Mouse (Mus musculus) kidney, postnatal 0 days (tissue): Measurements from ENCODE around the gene Slc9a8. TPM values are rescaled to one million over a fixed set of nuclear protein-coding genes. Genes with fewer than 3 reads are reported as not detected.

Experiments used
- ATAC-seq: fragments of 200-750 bp; cut with Nextera tagmentation; replicated peaks from 2 replicates; pipeline ENCODE4 v1.8.0; 2017; ENCODE audit warnings: low read depth, moderate number of reproducible peaks, moderate TSS enrichment, moderate library complexity; ENCODE audit not compliant: low FRiP score
- DNase-seq: peaks from one replicate; pipeline ENCODE4 v3.0.0-alpha.2; 2016; ENCODE audit warnings: low spot score
- H3K27ac ChIP-seq: fragments of 300-500 bp; sonication (generic); 2 replicates; pipeline ENCODE4 v1.5.1; 2014; ENCODE audit warnings: mild to moderate bottlenecking
- H3K27me3 ChIP-seq: fragments of 300-500 bp; sonication (generic); 2 replicates; pipeline ENCODE4 v1.6.1; 2014; ENCODE audit warnings: low read length, mixed read lengths; ENCODE audit not compliant: insufficient read depth
- H3K36me3 ChIP-seq: fragments of 300-500 bp; sonication (generic); 2 replicates; pipeline ENCODE4 v1.6.1; 2014; ENCODE audit warnings: low read length, mixed read lengths; ENCODE audit not compliant: insufficient read depth
- H3K4me1 ChIP-seq: fragments of 300-500 bp; sonication (generic); replicated peaks from 2 replicates; pipeline ENCODE4 v1.6.1; 2014; ENCODE audit warnings: antibody characterized with exemption, low read length, mixed read lengths; ENCODE audit not compliant: insufficient read depth
- H3K4me2 ChIP-seq: fragments of 300-500 bp; sonication (generic); 2 replicates; pipeline ENCODE4 v1.6.1; 2014; ENCODE audit warnings: mild to moderate bottlenecking, low read length, moderate library complexity, mixed read lengths
- H3K4me3 ChIP-seq: fragments of 300-500 bp; sonication (generic); replicated peaks from 2 replicates; pipeline ENCODE4 v1.5.1; 2014; ENCODE audit warnings: low read depth, low read length
- H3K9ac ChIP-seq: fragments of 300-500 bp; sonication (generic); 2 replicates; pipeline ENCODE4 v1.6.1; 2014; ENCODE audit warnings: low read depth, low read length
- H3K9me3 ChIP-seq: fragments of 300-500 bp; sonication (generic); replicated peaks from 2 replicates; pipeline ENCODE4 v1.6.1; 2016; ENCODE audit warnings: low read length, inconsistent platforms, mixed read lengths
- CTCF ChIP-seq: IDR thresholded peaks from 2 replicates; pipeline ENCODE4 v1.5.1; 2016; ENCODE audit warnings: antibody characterized with exemption, low read depth, mild to moderate bottlenecking, moderate library complexity
- WGBS: fragments of 180-500 bp; shearing (Covaris S2); extraction: QIAGEN DNeasy Blood & Tissue Kit; methylation state at CpG from one replicate; pipeline ENCODE4 v1.1.7; 2014; 5-methylcytosine and 5-hydroxymethylcytosine counted together
- polyA plus RNA-seq: library from polyadenylated mRNA; unstranded; fragments of >200 nt; fragmentation: Nextera tagmentation; extraction: Ambion mirVana; gene quantifications from 2 replicates; pipeline ENCODE4 v1.2.1, GENCODE M21; 2015

The Slc9a8 gene
- polyA plus RNA-seq, 1 experiment from 2014 or later, result 14.2 TPM

DNA sequence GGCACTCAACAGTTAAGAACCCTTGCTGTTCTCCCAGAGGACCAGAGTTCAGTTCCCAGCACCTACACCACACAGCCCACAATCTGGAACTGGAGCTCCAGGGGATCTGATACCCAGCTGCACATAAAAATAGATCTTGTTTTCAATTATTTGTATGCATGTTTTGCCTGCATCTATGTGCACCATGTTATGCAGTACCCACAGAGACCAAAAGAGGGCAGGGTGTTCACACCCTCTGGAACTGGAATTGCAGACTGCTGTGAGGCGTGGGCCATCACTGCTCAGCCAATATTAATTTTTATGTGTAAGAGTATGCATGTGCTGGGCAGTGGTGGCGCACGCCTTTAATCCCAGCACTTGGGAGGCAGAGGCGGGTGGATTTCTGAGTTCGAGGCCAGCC is 75.8 kb downstream of the Slc9a8 start:
- no peak overlapping the region for H3K4me2 ChIP-seq
- peak; percentile 73 for TF ChIP-seq CTCF
- no peak overlapping the region for H3K9ac ChIP-seq
- ATAC-seq (no peak), DNase-seq (peak; percentile 56)
- 0 out of 2 replicates have a peak, but pooled peaks cover 5% of the 10 kb centered on the region for H3K4me1 ChIP-seq
- no peak overlapping the region for H3K4me3 ChIP-seq
- H3K9me3 ChIP-seq, result no peaks in the 10 kb centered on the region
- no peaks in the 10 kb centered on the region for H3K27me3 ChIP-seq
- no peak overlapping the region for H3K27ac ChIP-seq
- H3K36me3 ChIP-seq, result no peaks in the 10 kb centered on the region
- WGBS, result 76% methylated on average over 5 of the region's 5 CpGs

DNA sequence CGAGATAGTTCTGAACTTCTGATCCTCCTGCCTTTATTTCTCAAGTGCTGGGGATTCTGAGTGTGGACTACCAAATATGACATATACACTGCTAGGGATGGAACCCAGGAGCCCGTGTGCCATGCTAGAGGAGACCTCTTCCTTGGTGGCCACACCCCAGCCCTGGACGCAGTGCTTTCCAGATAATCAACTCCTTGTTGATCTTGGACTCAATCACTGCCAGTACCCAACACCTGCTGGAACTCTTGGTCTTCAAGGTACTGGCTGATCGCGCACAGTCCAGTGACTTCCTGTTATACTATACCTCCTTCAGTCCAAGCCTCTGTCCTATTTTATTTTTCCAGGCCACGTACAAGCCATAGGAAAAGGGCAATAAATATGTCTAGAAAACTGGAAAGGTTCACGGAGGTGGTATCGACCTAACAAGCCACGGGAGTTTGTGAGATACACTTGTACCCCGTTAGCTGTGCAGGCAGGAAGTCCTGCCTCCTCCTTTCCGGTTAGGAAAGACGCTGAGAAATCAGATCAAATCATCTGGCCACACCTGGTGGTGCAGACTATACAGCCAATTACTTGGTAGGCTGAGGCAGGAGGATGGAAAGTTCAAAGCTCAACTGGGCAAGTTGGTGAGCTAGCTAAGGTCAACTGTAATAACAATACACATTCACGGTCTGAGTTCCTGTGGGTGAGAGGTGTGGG is 81.2 kb downstream of the Slc9a8 start:
- peak overlapping the region; percentile 90 for H3K27ac ChIP-seq
- DNase-seq (no peak), ATAC-seq (peak; percentile 22)
- peaks cover 7% of the 10 kb centered on the region; the same call in 1 of the 2 replicates for H3K36me3 ChIP-seq
- H3K4me1 ChIP-seq, result 0 out of 2 replicates have a peak, but pooled peaks cover 16% of the 10 kb centered on the region
- H3K9me3 ChIP-seq, result no peaks in the 10 kb centered on the region
- TF ChIP-seq CTCF, result no peak
- peak overlapping the region; percentile 82 for H3K4me2 ChIP-seq
- peak overlapping the region; percentile 96 for H3K9ac ChIP-seq
- H3K4me3 ChIP-seq, result peak overlapping the region; percentile 96
- 42% methylated on average over 13 of the region's 13 CpGs for WGBS
- H3K27me3 ChIP-seq, result no peaks in the 10 kb centered on the region

DNA sequence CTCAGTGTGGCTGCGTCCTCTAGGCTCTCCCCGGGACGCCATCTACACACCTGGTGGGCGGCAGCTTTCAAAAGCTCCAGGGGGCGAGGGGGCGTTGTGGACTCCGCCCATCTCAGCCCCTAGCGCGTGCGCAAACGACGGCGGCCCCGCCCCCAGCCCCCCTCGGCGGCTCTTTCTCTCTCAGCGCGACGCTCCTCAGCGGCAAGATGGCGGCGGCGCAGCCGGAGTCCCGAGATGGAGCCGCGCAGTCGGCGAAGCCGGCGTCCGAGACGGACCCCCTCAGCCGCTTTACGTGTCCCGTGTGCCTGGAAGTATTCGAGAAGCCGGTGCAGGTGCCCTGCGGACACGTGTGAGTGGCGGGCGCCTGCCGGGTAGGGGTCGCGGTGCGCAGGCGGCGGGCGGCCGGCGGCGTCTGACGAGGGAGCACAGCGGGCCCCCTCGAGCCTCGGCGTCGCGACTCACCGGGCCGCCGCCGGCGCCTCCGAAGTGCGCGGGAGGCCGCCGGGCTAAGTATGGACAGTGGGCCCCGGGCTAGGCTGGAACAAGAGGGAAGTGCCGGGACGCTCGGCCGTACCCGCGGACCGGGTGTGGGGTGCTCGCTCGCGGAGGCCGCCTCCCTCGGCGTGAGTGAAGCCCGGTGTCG is 81.9 kb downstream of the Slc9a8 start:
- peak overlapping the region; percentile 96 for H3K9ac ChIP-seq
- 0 out of 2 replicates have a peak, but pooled peaks have one; percentile 14 for TF ChIP-seq CTCF
- H3K4me1 ChIP-seq, result 0 out of 2 replicates have a peak, but pooled peaks cover 16% of the 10 kb centered on the region
- DNase-seq (peak; percentile 93), ATAC-seq (peak; percentile 75)
- WGBS, result under 1% methylated on average over 70 of the region's 85 CpGs
- H3K27me3 ChIP-seq, result no peaks in the 10 kb centered on the region
- H3K4me2 ChIP-seq, result peak overlapping the region; percentile 82
- peak overlapping the region; percentile 96 for H3K4me3 ChIP-seq
- H3K9me3 ChIP-seq, result no peaks in the 10 kb centered on the region
- H3K36me3 ChIP-seq, result peaks cover 7% of the 10 kb centered on the region; the same call in 1 of the 2 replicates
- peak overlapping the region; percentile 90 for H3K27ac ChIP-seq

DNA sequence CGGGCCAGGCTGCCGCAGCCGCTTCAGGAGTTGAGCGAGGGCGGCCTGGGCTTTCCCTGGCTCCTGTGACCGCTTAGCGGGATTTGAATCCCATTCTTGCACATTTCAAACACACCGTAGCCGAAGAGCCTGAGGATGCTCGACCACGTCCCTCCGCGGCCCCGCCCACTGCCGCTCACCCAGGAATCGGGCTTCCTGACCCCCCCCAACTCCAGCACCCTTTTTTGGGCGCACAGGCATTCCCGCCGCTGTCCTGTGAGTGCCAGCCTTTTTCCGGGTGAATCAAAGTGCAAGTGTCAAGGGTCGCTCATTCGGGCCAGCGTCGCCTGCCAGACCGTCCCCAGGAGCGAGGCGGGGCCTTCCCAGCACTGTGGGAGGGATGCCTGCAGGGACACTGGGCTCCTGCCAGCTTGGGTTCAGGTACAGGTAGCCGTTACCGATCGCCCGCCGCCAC is 82.4 kb downstream of the Slc9a8 start:
- WGBS, result under 1% methylated on average over 23 of the region's 32 CpGs
- peak; percentile 47 for ATAC-seq
- H3K9me3 ChIP-seq, result no peaks in the 10 kb centered on the region

DNA sequence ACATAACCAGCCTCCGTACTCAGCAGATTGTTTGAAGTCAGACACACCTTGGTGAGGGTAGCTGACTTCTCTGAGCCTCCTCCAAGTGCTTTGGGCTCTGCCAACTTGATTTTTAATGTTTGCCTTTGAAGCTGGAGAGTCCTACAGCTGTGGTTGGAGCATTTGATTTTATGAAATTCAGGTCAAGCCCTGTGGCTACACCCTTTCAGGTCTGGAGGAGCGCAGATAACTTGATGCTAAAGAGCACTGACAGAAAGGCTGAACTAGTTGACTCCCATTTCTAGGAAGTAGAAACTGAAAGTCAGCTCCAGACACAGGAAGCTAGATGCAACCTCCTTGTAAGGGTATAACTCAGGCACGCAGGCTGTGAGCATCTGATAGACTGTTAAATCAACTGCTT is 83.6 kb downstream of the Slc9a8 start:
- WGBS, result 59% methylated on average over 3 of the region's 3 CpGs
- DNase-seq (peak; percentile 58), ATAC-seq (no peak)
- peaks cover 15% of the 10 kb centered on the region for H3K36me3 ChIP-seq
- H3K9ac ChIP-seq, result no peak overlapping the region
- H3K4me3 ChIP-seq, result no peak overlapping the region
- TF ChIP-seq CTCF, result no peak
- H3K4me2 ChIP-seq, result peak overlapping the region; percentile 82; the same call in 1 of the 2 replicates
- no peaks in the 10 kb centered on the region for H3K27me3 ChIP-seq
- no peak overlapping the region for H3K27ac ChIP-seq
- H3K4me1 ChIP-seq, result 0 out of 2 replicates have a peak, but pooled peaks cover 16% of the 10 kb centered on the region
- no peaks in the 10 kb centered on the region for H3K9me3 ChIP-seq

More for the DNA sequence above, 82.4 kb downstream of the Slc9a8 start:
- peak overlapping the region; percentile 96 for H3K9ac ChIP-seq
- peaks cover 12% of the 10 kb centered on the region for H3K36me3 ChIP-seq
- peak overlapping the region; percentile 82 for H3K4me2 ChIP-seq
- peak overlapping the region; percentile 90 for H3K27ac ChIP-seq
- 0 out of 2 replicates have a peak, but pooled peaks cover 16% of the 10 kb centered on the region for H3K4me1 ChIP-seq
- TF ChIP-seq CTCF, result no peak
- no peaks in the 10 kb centered on the region for H3K27me3 ChIP-seq
- peak; percentile 45 for DNase-seq
- peak overlapping the region; percentile 96 for H3K4me3 ChIP-seq

DNA sequence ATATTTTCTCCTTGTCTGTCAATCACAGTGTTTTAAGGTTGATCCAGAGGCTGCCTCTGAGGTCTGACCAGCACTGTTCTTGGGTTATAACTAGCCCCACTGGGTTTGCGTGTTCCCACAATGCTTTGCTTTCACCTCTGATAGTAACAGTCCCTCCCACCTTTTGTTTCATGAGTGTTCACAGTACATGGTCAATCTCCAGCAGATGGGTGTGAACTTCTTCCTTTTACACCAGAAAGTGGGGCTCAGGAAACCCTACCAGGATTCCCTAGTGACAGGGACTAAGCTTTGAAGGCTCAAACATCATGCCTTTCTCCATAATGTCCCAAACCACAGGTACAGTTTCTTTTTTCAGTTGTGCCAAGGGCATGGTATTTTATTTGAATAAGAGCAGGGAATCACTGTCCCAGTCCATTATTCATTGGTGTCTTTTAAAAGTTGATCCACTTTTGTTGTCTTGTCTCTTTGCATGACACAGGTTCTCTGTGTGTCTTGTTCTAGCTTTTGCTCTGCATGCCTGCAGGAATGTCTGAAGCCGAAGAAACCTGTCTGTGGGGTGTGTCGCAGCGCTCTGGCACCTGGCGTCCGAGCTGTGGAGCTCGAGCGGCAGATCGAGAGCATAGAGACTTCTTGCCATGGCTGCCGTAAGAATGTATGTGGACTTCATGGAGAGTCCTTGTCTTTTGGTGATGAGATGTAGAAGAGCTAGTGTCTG is 85.2 kb downstream of the Slc9a8 start:
- Histone ChIP-seq H3K9me3 (no peaks in the 10 kb centered on the region), H3K4me2 (no peak overlapping the region), H3K4me3 (no peak overlapping the region), H3K27ac (no peak overlapping the region; the same call in 1 of the 2 replicates), H3K4me1 (0 out of 2 replicates have a peak, but pooled peaks cover 16% of the 10 kb centered on the region), H3K27me3 (no peaks in the 10 kb centered on the region), H3K9ac (no peak overlapping the region), H3K36me3 (peaks cover 24% of the 10 kb centered on the region)
- ATAC-seq (no peak), DNase-seq (no peak)
- WGBS, result 92% methylated on average over 10 of the region's 10 CpGs
- no peak for TF ChIP-seq CTCF
